Mouse (Mus musculus) adrenal gland, adult 8-10 months (tissue): ENCODE data around the gene Chil4. TPM values are rescaled to one million over a fixed set of nuclear protein-coding genes. Genes with fewer than 3 reads are reported as not detected.
"Not testable (repeated sequence)": the region's sequence is repeated elsewhere in the genome, so short reads cannot be mapped to it uniquely, and the experiment has no call there.

ENCODE experiments used
- DNase-seq: peaks from one replicate; pipeline ENCODE4 v3.0.0; 2022
- total RNA-seq, 4 experiments: library from RNA; stranded (reverse); gene quantifications; 2 replicates each; pipeline ENCODE4 v1.2.4; 2022

Gene Chil4
- total RNA-seq, result not detected

- no peak for DNase-seq
These were observed at the start of gene Chil4 for GRCm38 (mm10) chr3:106219407-106219806. Gene Chil4, minus strand, starts transcription at chr3:106219507.

GRCm38 (mm10) chr3:106265854-106266253 is 46.5 kb upstream of the Chil4 start:
- DNase-seq, result no peak

GRCm38 (mm10) chr3:106264854-106265253 is 45.5 kb upstream of the Chil4 start:
- no peak for DNase-seq

GRCm38 (mm10) chr3:106257076-106257475 is 37.8 kb upstream of the Chil4 start:
- not testable (repeated sequence) for DNase-seq

- DNase-seq, result no peak
These were observed 33.4 kb upstream of the Chil4 start for GRCm38 (mm10) chr3:106252719-106253118.

GRCm38 (mm10) chr3:106250763-106251399 is 31.6 kb upstream of the Chil4 start:
- DNase-seq, result not testable (repeated sequence)

- DNase-seq, result not testable (repeated sequence)
These were observed 28.1 kb upstream of the Chil4 start for GRCm38 (mm10) chr3:106247369-106247768.

- not testable (repeated sequence) for DNase-seq
These were observed 20.9 kb upstream of the Chil4 start for GRCm38 (mm10) chr3:106240210-106240609.

GRCm38 (mm10) chr3:106239196-106239791 is 20.0 kb upstream of the Chil4 start:
- DNase-seq, result no peak

GRCm38 (mm10) chr3:106223391-106223790 is 4.1 kb upstream of the Chil4 start:
- not testable (repeated sequence) for DNase-seq

GRCm38 (mm10) chr3:106221625-106222265 is 2.4 kb upstream of the Chil4 start:
- DNase-seq, result no peak

GRCm38 (mm10) chr3:106218284-106218954 is 888 bp downstream of the Chil4 start:
- not testable (repeated sequence) for DNase-seq

- not testable (repeated sequence) for DNase-seq
These were observed 21.3 kb downstream of the Chil4 start for GRCm38 (mm10) chr3:106198030-106198429.

GRCm38 (mm10) chr3:106197246-106197645 is 22.1 kb downstream of the Chil4 start:
- not testable (repeated sequence) for DNase-seq

- no peak for DNase-seq
These were observed 23.0 kb downstream of the Chil4 start for GRCm38 (mm10) chr3:106196276-106196675.

- no peak for DNase-seq
These were observed 23.8 kb downstream of the Chil4 start for GRCm38 (mm10) chr3:106195486-106195885.

- no peak for DNase-seq
These were observed 31.3 kb downstream of the Chil4 start for GRCm38 (mm10) chr3:106187991-106188390.

GRCm38 (mm10) chr3:106177509-106178189 is 41.7 kb downstream of the Chil4 start:
- no peak for DNase-seq

GRCm38 (mm10) chr3:106174971-106175370 is 44.3 kb downstream of the Chil4 start:
- DNase-seq, result not testable (repeated sequence)

GRCm38 (mm10) chr3:106172506-106172905 is 46.8 kb downstream of the Chil4 start:
- DNase-seq, result not testable (repeated sequence)

- no peak for DNase-seq
These were observed 48.1 kb downstream of the Chil4 start for GRCm38 (mm10) chr3:106171135-106171731.

- no peak for DNase-seq
These were observed 48.7 kb downstream of the Chil4 start for GRCm38 (mm10) chr3:106170522-106171053.
